Mouse (Mus musculus) embryonic fibroblast, embryonic 13.5 days (primary cell): ENCODE measurements around the gene Ppp6c.

Experiments used
- CTCF ChIP-seq: IDR thresholded peaks from 2 replicates; pipeline ENCODE4 v1.5.1; 2011; ENCODE audit warnings: mild to moderate bottlenecking, control low read depth, low read length, moderate library complexity, borderline replicate concordance; ENCODE audit not compliant: insufficient read depth
- POLR2A ChIP-seq: IDR thresholded peaks from 2 replicates; pipeline ENCODE4 v1.6.1; 2011; ENCODE audit warnings: low read depth, mild to moderate bottlenecking, control low read depth, low read length, moderate library complexity

DNA sequence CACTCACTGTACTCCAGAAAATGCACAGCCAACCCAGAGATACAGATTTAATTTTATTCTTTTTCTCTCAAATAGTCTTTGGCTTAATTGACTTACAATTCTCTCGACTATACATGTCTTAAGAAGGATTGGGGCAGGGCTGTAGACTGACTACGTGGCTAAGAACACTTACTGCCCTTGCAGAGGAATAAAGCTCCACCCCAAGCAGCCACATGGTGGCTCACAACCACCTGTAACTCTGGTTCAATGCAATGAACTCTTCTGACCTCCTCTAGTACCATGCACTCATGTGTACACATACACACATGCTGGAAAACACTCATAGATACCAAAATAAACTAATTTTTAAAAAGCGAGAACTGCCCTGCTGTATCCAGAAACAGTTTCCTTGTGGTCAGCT lies 40.3 kb downstream of the Ppp6c start:
- no peak for TF ChIP-seq CTCF
- no peak for TF ChIP-seq POLR2A
